13 mouse cellular contexts compared by ENCODE assay signal in genomic region chr4:119948922-119949614, GRCm38 (mm10).
A peak's percentile ranks its signal among the peaks of the same experiment; 100 is the strongest.
DNase-seq lines count a peak whose midpoint lies in the region; ATAC-seq and TF ChIP-seq lines count a peak whose summit lies in the region.
"Had no signal": no experiment of that assay in that cellular context is flagged by ENCODE, and none has a peak within 500 bp of the region (broad histone marks: within the 10 kb centered on the region; RNA-seq: fewer than 3 reads in every experiment).

No protein-coding gene starts in this region.

- no peak for TF ChIP-seq CTCF in C2C12 (IDR thresholded peaks at IDR 0.05; ENCODE audit: control insufficient read depth, insufficient read depth, insufficient read length)
- TF ChIP-seq CTCF in heart, postnatal 0 days (IDR thresholded peaks at IDR 0.05; ENCODE audit: low read depth), result no peak
- no peak for TF ChIP-seq CTCF in gastrocnemius, adult 2 months (IDR thresholded peaks at IDR 0.05)

- H3K27ac ChIP-seq in heart, postnatal 0 days (ENCODE audit: low read depth), result peak overlapping the region; percentile 65
- H3K27ac ChIP-seq in gastrocnemius, adult 2 months, result no peak overlapping the region
- H3K27ac ChIP-seq: limb, embryonic 13.5 days; lung, embryonic 15.5 days; midbrain, embryonic 15.5 days had no signal

- no peak overlapping the region for H3ac ChIP-seq in C2C12 (ENCODE audit: control insufficient read depth, insufficient read length, low read depth)

- intact Hi-C loops in heart, postnatal 25 days (cut with DNase I), result no loop called here
- intact Hi-C loops in gastrocnemius, adult 2 months (cut with DNase I), result no loop called here

- H3K4me1 ChIP-seq in heart, postnatal 0 days (ENCODE audit: control insufficient read depth, insufficient read depth), result peaks cover 10% of the 10 kb centered on the region
- H3K4me1 ChIP-seq: midbrain, embryonic 15.5 days had no signal

- DNase-seq in heart, adult 9 months (ENCODE audit: low spot score in 2 of 2), result peak; percentile 52 to 63
- no peak for DNase-seq in heart, postnatal 25 days (ENCODE audit: low spot score)
- DNase-seq in A20 (ENCODE audit: low read depth, low spot score), result peak; percentile 75
- peak; percentile 62 for DNase-seq in heart, postnatal 0 days (ENCODE audit: low spot score)
- no peak for DNase-seq in gastrocnemius, adult 2 months
- DNase-seq in kidney, adult 9 months, result no peak
- DNase-seq: kidney, adult 18-20 months; thymus, postnatal 4 days had no signal

- H3K9ac ChIP-seq in heart, postnatal 0 days (replicated peaks; ENCODE audit: low read depth, low read length), result no peak overlapping the region
- H3K9ac ChIP-seq: limb, embryonic 13.5 days; lung, embryonic 15.5 days; midbrain, embryonic 15.5 days had no signal

- no peaks in the 10 kb centered on the region for H3K27me3 ChIP-seq in C2C12 (ENCODE audit: control insufficient read depth, insufficient read depth, insufficient read length)
- H3K27me3 ChIP-seq in heart, postnatal 0 days (ENCODE audit: control insufficient read depth, insufficient read depth, low read length), result no peaks in the 10 kb centered on the region
- H3K27me3 ChIP-seq: limb, embryonic 13.5 days; lung, embryonic 15.5 days; midbrain, embryonic 15.5 days had no signal

- TF ChIP-seq EP300 in heart, postnatal 0 days (IDR thresholded peaks at IDR 0.05; ENCODE audit: low read depth), result 0 out of 2 replicates have a peak, but pooled peaks have one; percentile 26

- H3K9me3 ChIP-seq in heart, postnatal 0 days (replicated peaks; ENCODE audit: control insufficient read depth, low read length), result 0 out of 2 replicates have a peak, but pooled peaks cover 3% of the 10 kb centered on the region
- H3K9me3 ChIP-seq: lung, embryonic 15.5 days had no signal

- ATAC-seq in heart, postnatal 0 days (ENCODE audit: insufficient read depth, low read depth), result peak; percentile 70
- ATAC-seq: forebrain, embryonic 14.5 days; midbrain, embryonic 15.5 days had no signal

- no peaks in the 10 kb centered on the region for H3K79me3 ChIP-seq in C2C12 (ENCODE audit: low read depth)

- no peak overlapping the region for H3K4me2 ChIP-seq in heart, postnatal 0 days (ENCODE audit: low read depth, low read length)
- H3K4me2 ChIP-seq: limb, embryonic 13.5 days; lung, embryonic 15.5 days; midbrain, embryonic 15.5 days had no signal

- no peaks in the 10 kb centered on the region for H3K79me2 ChIP-seq in C2C12 (ENCODE audit: control insufficient read depth, insufficient read depth)

- WGBS in heart, postnatal 0 days, result 27% methylated on average over 12 of the region's 12 CpGs

- H3K4me3 ChIP-seq in C2C12 (ENCODE audit: insufficient read depth, poor library complexity, severe bottlenecking), result no peak overlapping the region
- no peak overlapping the region for H3K4me3 ChIP-seq in heart, postnatal 0 days (ENCODE audit: low read depth, low read length)
- no peak overlapping the region for H3K4me3 ChIP-seq in gastrocnemius, adult 2 months
- H3K4me3 ChIP-seq: limb, embryonic 13.5 days; lung, embryonic 15.5 days; midbrain, embryonic 15.5 days had no signal

- H3K36me3 ChIP-seq in C2C12 (ENCODE audit: control insufficient read depth, insufficient read depth), result no peaks in the 10 kb centered on the region
- no peaks in the 10 kb centered on the region for H3K36me3 ChIP-seq in heart, postnatal 0 days (replicated peaks; ENCODE audit: control insufficient read depth, insufficient read depth, low read length)
- H3K36me3 ChIP-seq: limb, embryonic 13.5 days; lung, embryonic 15.5 days; midbrain, embryonic 15.5 days had no signal

TF ChIP-seq in C2C12, 6 proteins besides CTCF, POLR2A, EP300 and RAD21:
- TF ChIP-seq MYOD1 (IDR thresholded peaks at IDR 0.05; ENCODE audit: control insufficient read depth, insufficient read length, low read depth) (peak; percentile 69), FOSL1 (IDR thresholded peaks at IDR 0.05; ENCODE audit: insufficient read depth, low read length, poor library complexity, severe bottlenecking) (no peak), CEBPB (IDR thresholded peaks at IDR 0.05; ENCODE audit: low read depth) (no peak), USF1 (IDR thresholded peaks at IDR 0.05; ENCODE audit: low read depth) (no peak), MYOG (IDR thresholded peaks at IDR 0.05; ENCODE audit: control insufficient read depth, extremely low read depth, insufficient read length) (no peak), MAX (IDR thresholded peaks at IDR 0.05) (no peak)
TF ChIP-seq in C2C12: peak in this region for 1.

Comparison
In these comparisons a context has a peak if more than half of its experiments do, and no peak if none do; other contexts are left out.
1. DNase-seq: peak in heart, adult 9 months (2 of 2), A20 (single experiment) and heart, postnatal 0 days (single experiment); none in heart, postnatal 25 days (single experiment), gastrocnemius, adult 2 months (single experiment) and kidney, adult 9 months (single experiment).